Mouse (Mus musculus): ENCODE results near the gene Slc35e1. TPM values are rescaled to one million over a fixed set of nuclear protein-coding genes. Genes with fewer than 3 reads are reported as not detected.

The Slc35e1 gene
- polyA plus RNA-seq (2015; fragmentation: Nextera tagmentation; extraction: Ambion mirVana) = 3.0 and 3.5 TPM in 2 replicates

DNA sequence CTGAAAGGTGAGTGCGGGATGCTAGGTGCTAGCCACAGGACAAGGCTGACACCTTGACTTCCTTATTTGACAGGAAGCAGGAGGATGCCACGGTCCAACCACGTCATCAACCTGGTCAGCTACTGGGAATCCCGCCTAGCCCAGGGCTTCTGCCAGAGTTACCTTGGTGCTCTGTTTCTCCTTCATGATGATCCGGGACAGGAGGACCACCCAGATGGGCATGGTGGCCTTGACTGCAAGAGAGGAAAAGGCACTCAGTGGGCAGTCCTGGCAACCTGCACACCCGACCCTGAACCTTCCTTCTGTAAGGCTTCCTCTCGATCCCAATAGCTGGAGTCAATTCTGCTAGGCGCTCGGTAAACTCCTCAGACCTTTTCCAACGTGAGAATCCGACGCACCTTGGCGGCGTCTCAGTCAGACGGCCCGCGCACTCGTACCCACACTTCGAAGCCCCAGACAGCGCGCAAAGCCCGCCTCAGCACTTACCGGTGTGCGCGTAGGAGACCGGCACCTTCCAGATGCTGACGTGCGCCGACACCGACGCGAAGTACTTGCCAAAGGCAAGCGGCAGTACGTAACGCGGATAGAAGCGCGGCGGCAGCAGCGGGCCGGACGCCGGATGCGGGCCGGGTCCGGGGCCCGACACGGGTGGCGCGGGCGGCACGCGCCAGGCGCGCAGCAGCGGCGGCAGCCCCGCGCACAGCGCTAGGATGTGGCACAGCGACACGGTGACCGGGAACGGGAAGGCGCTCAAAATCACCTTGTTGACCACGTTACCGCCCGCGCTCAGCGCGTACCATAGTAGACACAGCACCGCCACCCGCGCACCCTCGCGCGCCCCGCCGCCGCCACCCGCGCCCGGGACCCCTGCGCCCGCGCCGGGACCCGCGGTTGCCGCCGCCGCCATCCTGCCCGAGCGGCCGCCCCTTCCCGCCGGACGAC lies at the start of gene Slc35e1:
Gene Slc35e1, minus strand, starts transcription at position 935 of the 942 bp plus-strand sequence.
- Histone ChIP-seq H3K4me1 (ENCODE audit: control insufficient read depth, low read depth, low read length) (peaks cover 23% of the 10 kb centered on the region), H3K36me3 (ENCODE audit: control insufficient read depth, insufficient read depth) (peaks cover 15% of the 10 kb centered on the region), H3K27me3 (ENCODE audit: control insufficient read depth, insufficient read depth, low read depth, low read length) (no peaks in the 10 kb centered on the region), H3K9ac (ENCODE audit: low read depth, low read length) (peak within 1 kb of the TSS; percentile 88), H3K4me3 (ENCODE audit: low read depth, low read length) (peak within 1 kb of the TSS; percentile 86), H3K9me3 (replicated peaks; ENCODE audit: control insufficient read depth, low read length) (no peaks in the 10 kb centered on the region), H3K4me2 (ENCODE audit: low read depth, low read length) (peak within 1 kb of the TSS; percentile 94), H3K27ac (ENCODE audit: low read length) (peak within 1 kb of the TSS; percentile 86)
- under 1% methylated on average over 87 of the region's 98 CpGs for WGBS (ENCODE audit: insufficient replicate concordance)
- peak; percentile 14 for ATAC-seq (ENCODE audit: low read depth)

DNA sequence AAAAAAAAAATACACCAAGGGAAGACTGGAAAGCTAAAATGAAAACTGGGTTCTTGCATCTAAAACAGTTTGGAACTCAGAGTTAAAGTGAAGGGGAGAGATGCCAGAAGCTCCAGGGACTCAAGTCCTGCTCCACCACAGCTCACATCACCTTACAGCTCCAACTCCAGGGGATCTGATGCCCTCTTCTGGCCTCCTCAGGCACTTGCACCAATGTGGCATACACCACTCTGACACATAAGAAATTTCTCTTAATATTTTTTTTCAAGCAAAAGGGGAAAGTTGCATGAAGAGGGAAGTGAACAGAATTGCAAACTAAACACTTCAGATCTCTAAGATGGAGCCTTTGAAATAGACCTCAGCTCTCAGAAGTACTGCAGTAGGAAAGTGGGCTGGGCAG lies 46.8 kb upstream of the Slc35e1 start:
- ATAC-seq (ENCODE audit: low read depth) = no peak

DNA sequence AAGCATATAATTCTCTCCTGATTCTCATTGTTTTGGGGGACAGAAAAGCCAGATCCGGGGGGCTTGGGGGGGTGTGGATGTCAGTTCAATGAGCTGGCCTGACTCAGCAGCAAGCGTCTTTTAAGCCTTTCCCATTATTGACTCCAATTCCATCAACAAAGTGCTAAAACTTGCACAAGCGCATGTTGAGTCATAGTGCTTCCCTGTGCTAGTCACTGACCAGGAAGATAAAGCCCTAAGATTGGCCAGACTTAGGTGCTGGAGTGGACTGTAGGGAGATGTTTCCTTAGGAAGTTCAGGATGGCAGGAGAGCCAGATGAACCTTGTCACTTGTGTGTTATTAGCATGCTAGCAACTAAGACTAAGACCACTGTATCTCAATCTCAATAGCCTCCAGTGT lies 42.5 kb upstream of the Slc35e1 start:
- Histone ChIP-seq H3K27me3 (ENCODE audit: control insufficient read depth, insufficient read depth, low read depth, low read length) (no peaks in the 10 kb centered on the region), H3K27ac (ENCODE audit: low read length) (no peak overlapping the region), H3K4me1 (ENCODE audit: control insufficient read depth, low read depth, low read length) (no peaks in the 10 kb centered on the region), H3K4me2 (ENCODE audit: low read depth, low read length) (no peak overlapping the region), H3K4me3 (ENCODE audit: low read depth, low read length) (no peak overlapping the region), H3K9me3 (replicated peaks; ENCODE audit: control insufficient read depth, low read length) (no peaks in the 10 kb centered on the region), H3K9ac (ENCODE audit: low read depth, low read length) (no peak overlapping the region), H3K36me3 (ENCODE audit: control insufficient read depth, insufficient read depth) (no peaks in the 10 kb centered on the region)
- no peak for ATAC-seq (ENCODE audit: low read depth)
- WGBS (ENCODE audit: insufficient replicate concordance) = 75% methylated on average over 3 of the region's 3 CpGs

More for the DNA sequence above, 46.8 kb upstream of the Slc35e1 start:
- Histone ChIP-seq H3K4me2 (ENCODE audit: low read depth, low read length) (no peak overlapping the region), H3K36me3 (ENCODE audit: control insufficient read depth, insufficient read depth) (no peaks in the 10 kb centered on the region), H3K9me3 (replicated peaks; ENCODE audit: control insufficient read depth, low read length) (no peaks in the 10 kb centered on the region), H3K27ac (ENCODE audit: low read length) (no peak overlapping the region), H3K4me3 (ENCODE audit: low read depth, low read length) (no peak overlapping the region), H3K9ac (ENCODE audit: low read depth, low read length) (no peak overlapping the region), H3K4me1 (ENCODE audit: control insufficient read depth, low read depth, low read length) (no peaks in the 10 kb centered on the region), H3K27me3 (ENCODE audit: control insufficient read depth, insufficient read depth, low read depth, low read length) (no peaks in the 10 kb centered on the region)

DNA sequence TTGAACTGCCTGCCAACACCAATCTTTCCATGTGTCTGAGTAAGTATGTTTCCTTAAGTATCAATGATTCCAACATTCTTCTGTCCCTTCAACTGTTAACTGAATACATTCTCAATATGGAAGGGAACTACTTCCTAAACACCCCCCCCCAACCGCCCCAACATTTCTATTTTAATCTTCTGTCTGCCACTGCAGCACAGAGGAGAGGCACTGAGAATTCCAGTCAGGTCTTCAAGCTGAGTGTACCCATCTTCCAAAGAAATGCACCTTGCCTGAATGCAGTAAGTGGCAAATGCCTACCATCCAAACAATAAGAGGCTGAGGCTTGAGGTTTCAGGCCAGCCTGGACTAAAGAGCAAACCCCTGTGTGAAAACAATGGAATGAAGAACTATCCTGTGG lies 39.7 kb upstream of the Slc35e1 start:
- Histone ChIP-seq H3K9me3 (replicated peaks; ENCODE audit: control insufficient read depth, low read length) (no peaks in the 10 kb centered on the region), H3K4me2 (ENCODE audit: low read depth, low read length) (no peak overlapping the region), H3K4me3 (ENCODE audit: low read depth, low read length) (no peak overlapping the region), H3K27me3 (ENCODE audit: control insufficient read depth, insufficient read depth, low read depth, low read length) (no peaks in the 10 kb centered on the region), H3K27ac (ENCODE audit: low read length) (no peak overlapping the region), H3K9ac (ENCODE audit: low read depth, low read length) (no peak overlapping the region), H3K36me3 (ENCODE audit: control insufficient read depth, insufficient read depth) (no peaks in the 10 kb centered on the region), H3K4me1 (ENCODE audit: control insufficient read depth, low read depth, low read length) (no peaks in the 10 kb centered on the region)
- WGBS (ENCODE audit: insufficient replicate concordance) = 70% methylated on average over 1 of the region's 1 CpGs
- ATAC-seq (ENCODE audit: low read depth) = no peak

DNA sequence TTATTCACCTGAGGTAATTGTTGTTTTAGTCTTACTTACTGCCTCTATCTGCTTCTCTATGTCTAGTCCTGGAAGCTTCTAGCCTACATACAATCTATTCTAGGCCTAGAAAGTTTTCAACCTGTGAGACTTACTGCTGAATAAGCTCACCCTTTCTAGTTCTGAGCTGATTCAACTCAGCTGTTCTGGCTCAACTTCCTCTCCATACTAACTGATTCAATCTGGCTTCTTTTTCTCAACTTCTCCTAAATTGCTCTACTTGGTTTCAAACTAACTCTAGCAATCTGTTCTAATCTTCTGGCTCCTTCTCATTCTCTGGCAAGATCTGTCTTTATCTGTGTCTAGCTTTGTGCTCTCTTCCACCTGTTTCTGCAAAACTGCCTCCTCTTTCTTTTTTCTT lies 29.5 kb upstream of the Slc35e1 start:
- no peak for ATAC-seq (ENCODE audit: low read depth)
- Histone ChIP-seq H3K4me2 (ENCODE audit: low read depth, low read length) (no peak overlapping the region), H3K27ac (ENCODE audit: low read length) (no peak overlapping the region), H3K9me3 (replicated peaks; ENCODE audit: control insufficient read depth, low read length) (no peaks in the 10 kb centered on the region), H3K4me3 (ENCODE audit: low read depth, low read length) (no peak overlapping the region), H3K9ac (ENCODE audit: low read depth, low read length) (no peak overlapping the region), H3K36me3 (ENCODE audit: control insufficient read depth, insufficient read depth) (peaks cover 2% of the 10 kb centered on the region; the same call in 1 of the 2 replicates), H3K27me3 (ENCODE audit: control insufficient read depth, insufficient read depth, low read depth, low read length) (no peaks in the 10 kb centered on the region), H3K4me1 (ENCODE audit: control insufficient read depth, low read depth, low read length) (no peaks in the 10 kb centered on the region; the same call in 1 of the 2 replicates)

DNA sequence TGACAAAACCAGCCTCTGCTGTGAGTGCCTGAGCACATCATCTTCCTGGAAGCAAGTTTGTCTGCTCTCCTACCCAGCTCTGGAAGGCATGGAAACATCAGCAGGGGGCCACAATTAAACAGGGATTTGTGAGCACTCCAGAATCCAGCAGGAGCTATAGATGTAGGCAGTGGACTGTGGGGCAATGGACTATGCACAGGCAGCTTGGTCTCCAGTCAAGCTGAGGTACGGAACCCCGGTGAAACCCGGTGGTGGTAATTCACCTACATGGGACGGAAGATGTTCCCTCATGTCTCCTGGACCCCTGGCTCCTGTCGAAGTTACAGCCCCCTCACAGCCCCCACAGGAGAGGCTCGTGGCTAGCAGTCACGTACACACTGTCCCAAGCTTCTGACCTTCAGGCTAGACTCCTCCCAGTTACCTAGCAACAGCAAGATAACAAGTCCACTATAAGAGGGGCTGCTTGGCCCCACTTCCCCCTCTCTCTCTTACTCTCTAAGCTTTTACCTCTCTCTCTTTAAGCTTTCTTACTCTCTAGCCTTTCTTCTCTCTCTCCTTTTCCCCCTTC lies 25.1 kb upstream of the Slc35e1 start:
- Histone ChIP-seq H3K9ac (ENCODE audit: low read depth, low read length) (no peak overlapping the region), H3K4me3 (ENCODE audit: low read depth, low read length) (no peak overlapping the region), H3K4me2 (ENCODE audit: low read depth, low read length) (no peak overlapping the region), H3K4me1 (ENCODE audit: control insufficient read depth, low read depth, low read length) (no peaks in the 10 kb centered on the region; the same call in 1 of the 2 replicates), H3K27me3 (ENCODE audit: control insufficient read depth, insufficient read depth, low read depth, low read length) (no peaks in the 10 kb centered on the region), H3K27ac (ENCODE audit: low read length) (0 out of 2 replicates have a peak overlapping the region, but pooled peaks have one; percentile 19), H3K9me3 (replicated peaks; ENCODE audit: control insufficient read depth, low read length) (no peaks in the 10 kb centered on the region), H3K36me3 (ENCODE audit: control insufficient read depth, insufficient read depth) (no peaks in the 10 kb centered on the region)
- peak; percentile 38; the same call in 1 of the 2 replicates for ATAC-seq (ENCODE audit: low read depth)
- WGBS (ENCODE audit: insufficient replicate concordance) = 61% methylated on average over 7 of the region's 7 CpGs

DNA sequence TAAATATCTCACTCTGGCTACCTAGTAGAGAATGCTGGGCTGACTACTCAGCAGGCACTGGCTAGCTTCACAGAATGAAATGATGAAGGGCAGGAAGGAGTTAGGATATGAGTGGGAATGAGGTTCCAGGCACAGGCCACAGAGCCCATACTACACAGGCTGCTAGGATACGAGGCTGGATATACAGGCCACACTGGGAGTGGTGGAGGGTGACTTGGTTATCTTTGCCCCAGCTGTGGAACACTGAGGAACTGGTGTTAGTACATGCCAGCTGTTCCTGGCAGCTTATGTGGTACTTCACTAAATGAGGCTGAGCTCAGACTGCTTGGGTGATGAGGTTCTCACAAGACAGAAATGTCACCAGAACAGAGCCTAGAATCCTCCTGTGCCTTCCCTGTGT lies 20.7 kb upstream of the Slc35e1 start:
- no peaks in the 10 kb centered on the region for H3K36me3 ChIP-seq (ENCODE audit: control insufficient read depth, insufficient read depth)
- no peaks in the 10 kb centered on the region for H3K9me3 ChIP-seq (replicated peaks; ENCODE audit: control insufficient read depth, low read length)
- no peak overlapping the region for H3K4me2 ChIP-seq (ENCODE audit: low read depth, low read length)
- H3K27ac ChIP-seq (ENCODE audit: low read length) = no peak overlapping the region
- H3K4me3 ChIP-seq (ENCODE audit: low read depth, low read length) = no peak overlapping the region
- H3K27me3 ChIP-seq (ENCODE audit: control insufficient read depth, insufficient read depth, low read depth, low read length) = no peaks in the 10 kb centered on the region
- H3K9ac ChIP-seq (ENCODE audit: low read depth, low read length) = no peak overlapping the region
- 52% methylated on average over 1 of the region's 1 CpGs for WGBS (ENCODE audit: insufficient replicate concordance)
- H3K4me1 ChIP-seq (ENCODE audit: control insufficient read depth, low read depth, low read length) = peaks cover 7% of the 10 kb centered on the region
- no peak for ATAC-seq (ENCODE audit: low read depth)

DNA sequence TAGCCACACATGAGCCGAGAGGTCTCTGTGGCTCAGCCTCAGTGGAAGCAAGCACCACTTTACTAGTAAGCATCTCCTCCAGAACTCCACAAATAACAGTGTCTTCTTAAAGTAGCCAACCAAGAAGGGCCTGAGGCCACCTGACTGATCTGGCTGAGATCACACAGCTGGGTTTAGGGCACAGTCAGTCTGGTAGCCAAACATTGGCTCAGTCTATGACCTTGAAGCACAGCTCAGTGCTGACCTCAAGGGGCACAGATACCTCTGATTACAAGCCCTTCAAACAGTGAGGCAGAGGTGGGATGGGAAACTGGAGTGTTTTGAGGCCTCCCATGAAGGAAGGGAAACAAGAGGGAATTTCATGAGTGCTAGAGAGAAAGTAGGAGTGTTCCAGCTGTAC lies 20.2 kb upstream of the Slc35e1 start:
- no peak overlapping the region for H3K27ac ChIP-seq (ENCODE audit: low read length)
- H3K9ac ChIP-seq (ENCODE audit: low read depth, low read length) = no peak overlapping the region

DNA sequence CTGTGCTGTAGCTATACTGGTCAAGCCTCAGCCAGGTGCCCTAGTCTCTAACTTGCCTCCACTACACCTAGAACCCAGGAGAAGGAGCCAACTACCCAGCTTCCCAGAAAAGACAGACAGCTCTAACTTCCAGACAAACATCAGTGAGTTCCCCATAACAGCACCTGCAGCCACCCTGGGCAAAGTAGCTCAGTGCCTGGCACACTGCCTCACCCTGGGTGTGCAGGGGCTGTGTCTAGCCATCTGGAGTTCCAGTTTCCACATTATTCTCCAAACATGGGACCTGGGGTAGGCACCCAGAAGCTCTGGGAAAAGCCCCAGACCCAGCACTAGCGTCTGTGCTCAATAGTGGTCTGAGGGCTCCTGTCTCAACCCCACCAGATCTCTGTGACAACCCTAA lies 15.1 kb upstream of the Slc35e1 start:
- Histone ChIP-seq H3K9me3 (replicated peaks; ENCODE audit: control insufficient read depth, low read length) (no peaks in the 10 kb centered on the region), H3K36me3 (ENCODE audit: control insufficient read depth, insufficient read depth) (no peaks in the 10 kb centered on the region), H3K4me3 (ENCODE audit: low read depth, low read length) (no peak overlapping the region), H3K27me3 (ENCODE audit: control insufficient read depth, insufficient read depth, low read depth, low read length) (no peaks in the 10 kb centered on the region), H3K4me1 (ENCODE audit: control insufficient read depth, low read depth, low read length) (peaks cover 38% of the 10 kb centered on the region), H3K9ac (ENCODE audit: low read depth, low read length) (no peak overlapping the region), H3K4me2 (ENCODE audit: low read depth, low read length) (no peak overlapping the region), H3K27ac (ENCODE audit: low read length) (no peak overlapping the region)
- 62% methylated on average over 1 of the region's 1 CpGs for WGBS (ENCODE audit: insufficient replicate concordance)
- ATAC-seq (ENCODE audit: low read depth) = no peak

More for the DNA sequence above, 20.2 kb upstream of the Slc35e1 start:
- 83% methylated on average over 1 of the region's 1 CpGs for WGBS (ENCODE audit: insufficient replicate concordance)
- H3K36me3 ChIP-seq (ENCODE audit: control insufficient read depth, insufficient read depth) = no peaks in the 10 kb centered on the region
- H3K27me3 ChIP-seq (ENCODE audit: control insufficient read depth, insufficient read depth, low read depth, low read length) = no peaks in the 10 kb centered on the region
- no peak for ATAC-seq (ENCODE audit: low read depth)
- H3K4me3 ChIP-seq (ENCODE audit: low read depth, low read length) = no peak overlapping the region
- no peak overlapping the region for H3K4me2 ChIP-seq (ENCODE audit: low read depth, low read length)
- H3K9me3 ChIP-seq (replicated peaks; ENCODE audit: control insufficient read depth, low read length) = no peaks in the 10 kb centered on the region
- H3K4me1 ChIP-seq (ENCODE audit: control insufficient read depth, low read depth, low read length) = peaks cover 7% of the 10 kb centered on the region

Measured in liver, embryonic 16.5 days (tissue).